Mouse (Mus musculus) CD4-positive naive resting alpha-beta T cell, adult 76 days (primary cell): ENCODE measurements around the gene Stk24. TPM values are rescaled to one million over a fixed set of nuclear protein-coding genes. Genes with fewer than 3 reads are reported as not detected.

Experiments used
- total RNA-seq: library from RNA; stranded (reverse); gene quantifications from one replicate; pipeline ENCODE4 v1.2.4, GENCODE M21; 2023

Gene Stk24
- 210 TPM for total RNA-seq

GRCm38 (mm10) chr14:121379827-121380145, at the start of gene Stk24:
Gene Stk24 (minus strand): TSS chr14:121380011.

Other genes starting within 250 kb of the Stk24 start
- 0.18 TPM for gene Slc15a1, start 125.2 kb upstream of the Stk24 start, total RNA-seq